Mouse (Mus musculus) thymus, adult 2 months (tissue): ENCODE data around the gene Phip. TPM values are rescaled to one million over a fixed set of nuclear protein-coding genes. Genes with fewer than 3 reads are reported as not detected.

Source experiments
- DNase-seq: peaks from one replicate; pipeline ENCODE4 v3.0.0; 2021
- H3K27ac ChIP-seq: fragments of 200-500 bp; 2 replicates; pipeline ENCODE4 v1.5.1; 2012; ENCODE audit warnings: low read length, control low read depth; ENCODE audit not compliant: control insufficient read depth, insufficient read depth
- H3K27me3 ChIP-seq: fragments of 200-500 bp; 2 replicates; pipeline ENCODE4 v1.6.1; 2012; ENCODE audit warnings: mild to moderate bottlenecking, low read length, moderate library complexity, mixed read lengths; ENCODE audit not compliant: control insufficient read depth, insufficient read depth
- H3K36me3 ChIP-seq: fragments of 200-500 bp; 2 replicates; pipeline ENCODE4 v1.6.1; 2012; ENCODE audit warnings: mild to moderate bottlenecking, low read length, moderate library complexity; ENCODE audit not compliant: control insufficient read depth, insufficient read depth
- H3K4me1 ChIP-seq: fragments of 200-500 bp; replicated peaks from 2 replicates; pipeline ENCODE4 v1.6.1; 2012; ENCODE audit warnings: low read length; ENCODE audit not compliant: control insufficient read depth, insufficient read depth
- H3K4me3 ChIP-seq: fragments of 200-500 bp; 2 replicates; pipeline ENCODE4 v1.5.1; 2012; ENCODE audit warnings: mild to moderate bottlenecking, low read length, control low read depth, moderate library complexity; ENCODE audit not compliant: control insufficient read depth, insufficient read depth
- CTCF ChIP-seq: fragments of 200-500 bp; IDR thresholded peaks from 2 replicates; pipeline ENCODE4 v1.5.1; 2012; ENCODE audit warnings: mild to moderate bottlenecking, control low read depth, low read length, moderate library complexity, borderline replicate concordance; ENCODE audit not compliant: control insufficient read depth, poor library complexity, insufficient read depth; ENCODE audit errors: extremely low read depth
- POLR2A ChIP-seq: fragments of 200-500 bp; IDR thresholded peaks from 2 replicates; pipeline ENCODE4 v1.6.1; 2012; ENCODE audit warnings: mild to moderate bottlenecking, low read length, control low read depth, moderate library complexity; ENCODE audit not compliant: control insufficient read depth, poor library complexity, insufficient read depth; ENCODE audit errors: extremely low read depth
- WGBS: fragments of 180-500 bp; shearing (Covaris S2); methylation state at CpG from one replicate; pipeline ENCODE4 v1.1.7; 2018; 5-methylcytosine and 5-hydroxymethylcytosine counted together
- polyA plus RNA-seq: library from polyadenylated mRNA; depleted of rRNA; stranded (reverse); fragments of >200 nt; gene quantifications from 2 replicates; pipeline ENCODE4 v1.2.3, GENCODE M21; 2012

Gene Phip
- polyA plus RNA-seq, 1 experiment: 9.1 TPM

DNA sequence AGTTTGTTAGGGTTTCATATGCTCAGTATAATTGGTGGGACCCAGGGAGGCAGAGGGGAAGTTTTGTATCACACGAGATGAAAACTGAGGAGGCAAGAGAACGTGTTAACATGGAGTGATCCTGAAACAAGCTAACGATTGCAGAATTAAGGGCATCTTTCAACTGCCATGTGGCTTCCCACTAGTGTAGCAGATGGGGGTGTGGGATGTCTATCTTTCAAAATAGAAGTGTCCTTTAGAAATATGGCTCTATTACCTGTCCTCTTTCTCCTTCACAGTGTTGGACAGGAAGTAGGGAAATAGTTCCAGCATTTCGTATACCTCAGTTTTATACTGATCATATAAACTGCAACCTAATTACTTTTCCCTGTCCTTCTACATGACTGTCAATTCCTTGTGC is 119.1 kb downstream of the Phip start:
- WGBS: 93% methylated on average over 4 of the region's 4 CpGs
- no peak for TF ChIP-seq CTCF
- no peak for TF ChIP-seq POLR2A
- H3K4me3 ChIP-seq: no peak overlapping the region
- no peak for DNase-seq
- H3K27ac ChIP-seq: no peak overlapping the region
- H3K36me3 ChIP-seq: no peaks in the 10 kb centered on the region
- H3K4me1 ChIP-seq: peaks cover 8% of the 10 kb centered on the region
- no peaks in the 10 kb centered on the region for H3K27me3 ChIP-seq

GRCm38 (mm10) chr9:82854973-82855614 is 120.2 kb downstream of the Phip start:
- no peaks in the 10 kb centered on the region for H3K36me3 ChIP-seq
- TF ChIP-seq CTCF (no peak), POLR2A (no peak)
- H3K4me1 ChIP-seq: peaks cover 8% of the 10 kb centered on the region
- no peaks in the 10 kb centered on the region for H3K27me3 ChIP-seq
- peak; percentile 46 for DNase-seq
- no peak overlapping the region for H3K4me3 ChIP-seq
- peak overlapping the region; percentile 85 for H3K27ac ChIP-seq
- 18% methylated on average over 3 of the region's 3 CpGs for WGBS

GRCm38 (mm10) chr9:82854040-82854439 is 121.3 kb downstream of the Phip start:
- Histone ChIP-seq H3K36me3 (no peaks in the 10 kb centered on the region), H3K27me3 (no peaks in the 10 kb centered on the region), H3K4me3 (no peak overlapping the region), H3K4me1 (peaks cover 8% of the 10 kb centered on the region), H3K27ac (no peak overlapping the region)
- TF ChIP-seq CTCF: no peak
- peak; percentile 24 for DNase-seq
- 77% methylated on average over 2 of the region's 2 CpGs for WGBS

DNA sequence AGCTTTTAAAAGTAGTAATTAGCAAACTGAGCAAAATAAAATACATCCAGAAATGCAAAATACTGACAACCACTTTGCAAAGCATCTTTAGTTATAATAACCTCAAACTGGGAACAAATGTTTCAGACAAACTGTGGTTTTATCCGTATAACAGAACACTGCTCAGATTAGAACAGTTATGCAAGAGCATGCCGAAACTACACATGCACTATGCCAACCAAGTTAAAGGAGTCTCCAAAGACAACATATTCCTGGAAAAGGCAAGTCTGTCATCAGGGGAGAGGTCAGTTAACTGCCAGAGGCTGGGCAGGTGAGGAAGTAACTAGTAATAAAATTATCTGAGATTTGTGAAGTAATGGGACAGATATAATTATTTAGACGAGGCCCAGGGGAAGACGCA is 132.6 kb downstream of the Phip start:
- Histone ChIP-seq H3K36me3 (no peaks in the 10 kb centered on the region), H3K4me3 (no peak overlapping the region), H3K27ac (no peak overlapping the region), H3K4me1 (no peaks in the 10 kb centered on the region), H3K27me3 (no peaks in the 10 kb centered on the region)
- no peak for TF ChIP-seq CTCF
- no peak for TF ChIP-seq POLR2A
- 95% methylated on average over 4 of the region's 4 CpGs for WGBS
- DNase-seq: no peak

DNA sequence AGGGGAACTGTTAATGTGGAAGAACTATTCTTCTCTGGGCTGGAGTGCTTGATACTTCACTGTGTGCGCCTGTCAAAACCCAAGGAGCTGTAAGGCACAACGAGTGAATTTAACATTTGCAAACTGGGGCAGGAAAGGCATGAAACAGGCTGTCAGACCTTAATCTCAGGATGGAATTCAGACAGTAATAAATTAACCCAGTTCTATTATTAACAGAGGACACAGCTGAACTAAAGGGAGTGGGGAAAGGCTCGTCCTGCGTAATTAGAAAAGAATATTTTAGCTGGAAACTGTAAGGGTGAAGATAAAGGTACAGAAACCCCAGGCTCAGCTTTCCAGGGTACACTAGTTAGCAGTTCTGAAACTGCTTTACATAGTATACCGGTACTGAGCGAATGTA is 139.4 kb downstream of the Phip start:
- 86% methylated on average over 6 of the region's 6 CpGs for WGBS
- no peak overlapping the region for H3K4me3 ChIP-seq
- H3K36me3 ChIP-seq: no peaks in the 10 kb centered on the region
- no peak for DNase-seq
- H3K27ac ChIP-seq: no peak overlapping the region
- no peaks in the 10 kb centered on the region for H3K27me3 ChIP-seq
- no peaks in the 10 kb centered on the region for H3K4me1 ChIP-seq
- no peak for TF ChIP-seq CTCF
- no peak for TF ChIP-seq POLR2A

GRCm38 (mm10) chr9:82831891-82832290 is 143.4 kb downstream of the Phip start:
- 85% methylated on average over 4 of the region's 4 CpGs for WGBS
- TF ChIP-seq CTCF: no peak
- TF ChIP-seq POLR2A: no peak

GRCm38 (mm10) chr9:82829693-82830430 is 145.5 kb downstream of the Phip start:
- Histone ChIP-seq H3K36me3 (no peaks in the 10 kb centered on the region), H3K4me1 (no peaks in the 10 kb centered on the region), H3K27ac (no peak overlapping the region), H3K4me3 (peak overlapping the region; percentile 72), H3K27me3 (no peaks in the 10 kb centered on the region)
- no peak for TF ChIP-seq POLR2A
- no peak for TF ChIP-seq CTCF
- DNase-seq: peak; percentile 90
- under 1% methylated on average over 65 of the region's 65 CpGs for WGBS

More at GRCm38 (mm10) chr9:82831891-82832290, 143.4 kb downstream of the Phip start:
- no peak for DNase-seq
- H3K4me1 ChIP-seq: no peaks in the 10 kb centered on the region
- no peaks in the 10 kb centered on the region for H3K36me3 ChIP-seq
- no peak overlapping the region for H3K4me3 ChIP-seq
- no peak overlapping the region for H3K27ac ChIP-seq
- H3K27me3 ChIP-seq: no peaks in the 10 kb centered on the region
